Mouse (Mus musculus) E14TG2a.4 (cell line): ENCODE results near the gene Ypel2.

ENCODE experiments used
- CTCF ChIP-seq: conservative IDR thresholded peaks from 2 replicates; pipeline ENCODE4 v1.5.1; 2014; ENCODE audit warnings: low read length
- POU5F1 ChIP-seq: IDR thresholded peaks from 2 replicates; pipeline ENCODE4 v1.6.1; 2014; ENCODE audit warnings: low read length, borderline replicate concordance

- TF ChIP-seq CTCF (no peak), POU5F1 (no peak)
Measured at GRCm38 (mm10) chr11:86904706-86905105, 88.8 kb downstream of the Ypel2 start.
